Mouse (Mus musculus) small intestine, adult 2 months (tissue): ENCODE results near the gene Calr4.

ENCODE experiments used
- CTCF ChIP-seq: fragments of 200-500 bp; IDR thresholded peaks from 2 replicates; pipeline ENCODE4 v1.5.1; 2012; ENCODE audit warnings: low read depth, mild to moderate bottlenecking, control low read depth, inconsistent platforms, low read length, moderate library complexity, mixed read lengths; ENCODE audit not compliant: insufficient replicate concordance, insufficient read length; ENCODE audit errors: extremely low read depth
- POLR2A ChIP-seq: fragments of 200-500 bp; IDR thresholded peaks from 2 replicates; pipeline ENCODE4 v1.6.1; 2012; ENCODE audit warnings: low read depth, mild to moderate bottlenecking, control low read depth, inconsistent platforms, low read length, moderate library complexity

GRCm38 (mm10) chr4:109225606-109226005 lies 8.7 kb upstream of the Calr4 start:
- TF ChIP-seq POLR2A (no peak), CTCF (no peak)
